9 mouse cellular contexts compared by ENCODE assay signal in genomic region chr3:150435199-150435598, GRCm38 (mm10).
DNase-seq lines count a peak whose midpoint lies in the region; ATAC-seq and TF ChIP-seq lines count a peak whose summit lies in the region.
"Had no signal": no experiment of that assay in that cellular context is flagged by ENCODE, and none has a peak within 500 bp of the region (broad histone marks: within the 10 kb centered on the region; RNA-seq: fewer than 3 reads in every experiment).

No protein-coding gene starts in this region.

- ATAC-seq in inflammation-experienced regulatory T-cells, adult 6 months: no peak

- H3K27ac ChIP-seq in layer of hippocampus, adult 2 months: no peak overlapping the region
- no peak overlapping the region for H3K27ac ChIP-seq in cortical plate, adult 2 months (ENCODE audit: insufficient read depth, low read length)
- H3K27ac ChIP-seq: macrophage had no signal

- TF ChIP-seq POLR2A in cortical plate, adult 2 months (IDR thresholded peaks at IDR 0.05; ENCODE audit: extremely low read depth, insufficient read depth, low read length): no peak

- no peaks in the 10 kb centered on the region for H3K4me1 ChIP-seq in cortical plate, adult 2 months (ENCODE audit: control insufficient read depth, insufficient read depth, low read length)

- peak; percentile 72 for TF ChIP-seq CTCF in layer of hippocampus, adult 2 months (conservative IDR thresholded peaks at IDR 0.05)
- TF ChIP-seq CTCF in cortical plate, adult 2 months (IDR thresholded peaks at IDR 0.05; ENCODE audit: extremely low read depth, insufficient read depth, low read length): peak; percentile 48

- no peak overlapping the region for H3K4me3 ChIP-seq in layer of hippocampus, adult 2 months
- H3K4me3 ChIP-seq in cortical plate, adult 2 months (ENCODE audit: insufficient read depth, low read length): no peak overlapping the region

- peak; percentile 16 to 22 for DNase-seq in layer of hippocampus, adult 2 months (ENCODE audit: low spot score in 2 of 2)
- no peak for DNase-seq in layer of hippocampus, postnatal 36 days
- DNase-seq in NIH3T3 (ENCODE audit: low read depth) (peak; percentile 60), MN1 (ENCODE audit: low spot score) (no peak)
- peak; percentile 9 for DNase-seq in layer of hippocampus, adult 9-11 months
- no peak for DNase-seq in adrenal gland, postnatal 36 days

Comparison
In these comparisons a context has a peak if more than half of its experiments do, and no peak if none do; other contexts are left out.
1. DNase-seq: peak in layer of hippocampus, adult 2 months (2 of 2), NIH3T3 (single experiment) and layer of hippocampus, adult 9-11 months (single experiment); none in layer of hippocampus, postnatal 36 days (0 of 2), MN1 (single experiment) and adrenal gland, postnatal 36 days (0 of 2).